Mouse (Mus musculus): ENCODE measurements around the gene Zfp541. TPM values are rescaled to one million over a fixed set of nuclear protein-coding genes. Genes with fewer than 3 reads are reported as not detected.

The Zfp541 gene
- polyA plus RNA-seq, 1 experiment from 2014 or later, result not detected

- Histone ChIP-seq H3K4me2 (ENCODE audit: low read depth, low read length) (no peak overlapping the region), H3K9ac (replicated peaks; ENCODE audit: low read length) (no peak overlapping the region), H3K27ac (replicated peaks; ENCODE audit: low read depth, low read length) (no peak overlapping the region), H3K4me3 (ENCODE audit: low read depth, low read length) (no peak overlapping the region), H3K9me3 (replicated peaks; ENCODE audit: control insufficient read depth, low read length) (no peaks in the 10 kb centered on the region), H3K4me1 (ENCODE audit: control insufficient read depth, insufficient read depth, low read length) (0 out of 2 replicates have a peak, but pooled peaks cover 3% of the 10 kb centered on the region), H3K27me3 (ENCODE audit: control insufficient read depth, insufficient read depth, low read length) (no peaks in the 10 kb centered on the region), H3K36me3 (replicated peaks; ENCODE audit: control insufficient read depth, insufficient read depth, low read depth, low read length) (no peaks in the 10 kb centered on the region)
- ATAC-seq (replicated peaks; ENCODE audit: insufficient number of reproducible peaks, low FRiP score, low TSS enrichment, low read depth) (no peak), DNase-seq (ENCODE audit: low spot score) (no peak)
- WGBS, result 96% methylated on average over 5 of the region's 5 CpGs
These were observed 22.3 kb upstream of the Zfp541 start for GRCm38 (mm10) chr7:16039363-16039762.

GRCm38 (mm10) chr7:16041208-16041607, 20.4 kb upstream of the Zfp541 start:
- Histone ChIP-seq H3K4me3 (ENCODE audit: low read depth, low read length) (no peak overlapping the region), H3K4me2 (ENCODE audit: low read depth, low read length) (no peak overlapping the region), H3K36me3 (replicated peaks; ENCODE audit: control insufficient read depth, insufficient read depth, low read depth, low read length) (no peaks in the 10 kb centered on the region), H3K9ac (replicated peaks; ENCODE audit: low read length) (no peak overlapping the region), H3K9me3 (replicated peaks; ENCODE audit: control insufficient read depth, low read length) (no peaks in the 10 kb centered on the region), H3K4me1 (ENCODE audit: control insufficient read depth, insufficient read depth, low read length) (peaks cover 16% of the 10 kb centered on the region; the same call in 1 of the 2 replicates), H3K27ac (replicated peaks; ENCODE audit: low read depth, low read length) (no peak overlapping the region), H3K27me3 (ENCODE audit: control insufficient read depth, insufficient read depth, low read length) (no peaks in the 10 kb centered on the region)
- DNase-seq (ENCODE audit: low spot score), result no peak
- 87% methylated on average over 2 of the region's 2 CpGs for WGBS
- no peak for ATAC-seq (replicated peaks; ENCODE audit: insufficient number of reproducible peaks, low FRiP score, low TSS enrichment, low read depth)

- Histone ChIP-seq H3K9ac (replicated peaks; ENCODE audit: low read length) (0 out of 2 replicates have a peak overlapping the region, but pooled peaks have one; percentile 10), H3K27me3 (ENCODE audit: control insufficient read depth, insufficient read depth, low read length) (no peaks in the 10 kb centered on the region), H3K36me3 (replicated peaks; ENCODE audit: control insufficient read depth, insufficient read depth, low read depth, low read length) (no peaks in the 10 kb centered on the region), H3K27ac (replicated peaks; ENCODE audit: low read depth, low read length) (peak overlapping the region; percentile 36; the same call in 1 of the 2 replicates), H3K9me3 (replicated peaks; ENCODE audit: control insufficient read depth, low read length) (no peaks in the 10 kb centered on the region), H3K4me1 (ENCODE audit: control insufficient read depth, insufficient read depth, low read length) (peaks cover 16% of the 10 kb centered on the region; the same call in 1 of the 2 replicates), H3K4me2 (ENCODE audit: low read depth, low read length) (no peak overlapping the region), H3K4me3 (ENCODE audit: low read depth, low read length) (no peak overlapping the region)
- ATAC-seq (replicated peaks; ENCODE audit: insufficient number of reproducible peaks, low FRiP score, low TSS enrichment, low read depth), result no peak
- WGBS, result 56% methylated on average over 10 of the region's 10 CpGs
- DNase-seq (ENCODE audit: low spot score), result no peak
These were observed 18.5 kb upstream of the Zfp541 start for GRCm38 (mm10) chr7:16042850-16043775.

GRCm38 (mm10) chr7:16043861-16044435, 17.7 kb upstream of the Zfp541 start:
- 10% methylated on average over 3 of the region's 3 CpGs for WGBS
- H3K9ac ChIP-seq (replicated peaks; ENCODE audit: low read length), result peak overlapping the region; percentile 40
- H3K4me1 ChIP-seq (ENCODE audit: control insufficient read depth, insufficient read depth, low read length), result peaks cover 16% of the 10 kb centered on the region; the same call in 1 of the 2 replicates
- H3K27ac ChIP-seq (replicated peaks; ENCODE audit: low read depth, low read length), result peak overlapping the region; percentile 98
- H3K4me3 ChIP-seq (ENCODE audit: low read depth, low read length), result 0 out of 2 replicates have a peak overlapping the region, but pooled peaks have one; percentile 14
- ATAC-seq (replicated peaks; ENCODE audit: insufficient number of reproducible peaks, low FRiP score, low TSS enrichment, low read depth) (no peak), DNase-seq (ENCODE audit: low spot score) (peak; percentile 60)
- H3K36me3 ChIP-seq (replicated peaks; ENCODE audit: control insufficient read depth, insufficient read depth, low read depth, low read length), result no peaks in the 10 kb centered on the region
- H3K27me3 ChIP-seq (ENCODE audit: control insufficient read depth, insufficient read depth, low read length), result no peaks in the 10 kb centered on the region
- peak overlapping the region; percentile 29 for H3K4me2 ChIP-seq (ENCODE audit: low read depth, low read length)
- H3K9me3 ChIP-seq (replicated peaks; ENCODE audit: control insufficient read depth, low read length), result no peaks in the 10 kb centered on the region

- 12% methylated on average over 5 of the region's 5 CpGs for WGBS
- Histone ChIP-seq H3K36me3 (replicated peaks; ENCODE audit: control insufficient read depth, insufficient read depth, low read depth, low read length) (no peaks in the 10 kb centered on the region), H3K4me1 (ENCODE audit: control insufficient read depth, insufficient read depth, low read length) (peaks cover 16% of the 10 kb centered on the region; the same call in 1 of the 2 replicates), H3K4me2 (ENCODE audit: low read depth, low read length) (peak overlapping the region; percentile 29), H3K9ac (replicated peaks; ENCODE audit: low read length) (peak overlapping the region; percentile 40), H3K4me3 (ENCODE audit: low read depth, low read length) (peak overlapping the region; percentile 14; the same call in 1 of the 2 replicates), H3K9me3 (replicated peaks; ENCODE audit: control insufficient read depth, low read length) (no peaks in the 10 kb centered on the region), H3K27me3 (ENCODE audit: control insufficient read depth, insufficient read depth, low read length) (no peaks in the 10 kb centered on the region), H3K27ac (replicated peaks; ENCODE audit: low read depth, low read length) (peak overlapping the region; percentile 98)
- ATAC-seq (replicated peaks; ENCODE audit: insufficient number of reproducible peaks, low FRiP score, low TSS enrichment, low read depth), result no peak
- DNase-seq (ENCODE audit: low spot score), result peak; percentile 89
These were observed 17.1 kb upstream of the Zfp541 start for GRCm38 (mm10) chr7:16044531-16044930.

GRCm38 (mm10) chr7:16045538-16045937, 16.1 kb upstream of the Zfp541 start:
- Histone ChIP-seq H3K9ac (replicated peaks; ENCODE audit: low read length) (peak overlapping the region; percentile 99), H3K4me2 (ENCODE audit: low read depth, low read length) (peak overlapping the region; percentile 87), H3K9me3 (replicated peaks; ENCODE audit: control insufficient read depth, low read length) (no peaks in the 10 kb centered on the region), H3K36me3 (replicated peaks; ENCODE audit: control insufficient read depth, insufficient read depth, low read depth, low read length) (no peaks in the 10 kb centered on the region), H3K27me3 (ENCODE audit: control insufficient read depth, insufficient read depth, low read length) (no peaks in the 10 kb centered on the region), H3K4me3 (ENCODE audit: low read depth, low read length) (peak overlapping the region; percentile 90), H3K27ac (replicated peaks; ENCODE audit: low read depth, low read length) (peak overlapping the region; percentile 98; the same call in 1 of the 2 replicates), H3K4me1 (ENCODE audit: control insufficient read depth, insufficient read depth, low read length) (peaks cover 16% of the 10 kb centered on the region; the same call in 1 of the 2 replicates)
- DNase-seq (ENCODE audit: low spot score) (peak; percentile 6), ATAC-seq (replicated peaks; ENCODE audit: insufficient number of reproducible peaks, low FRiP score, low TSS enrichment, low read depth) (no peak)
- 52% methylated on average over 2 of the region's 2 CpGs for WGBS

- DNase-seq (ENCODE audit: low spot score) (peak; percentile 80), ATAC-seq (replicated peaks; ENCODE audit: insufficient number of reproducible peaks, low FRiP score, low TSS enrichment, low read depth) (peak; percentile 16)
- 1% methylated on average over 7 of the region's 7 CpGs for WGBS
These were observed 15.5 kb upstream of the Zfp541 start for GRCm38 (mm10) chr7:16046101-16046480.

More at GRCm38 (mm10) chr7:16046101-16046480, 15.5 kb upstream of the Zfp541 start:
- H3K27ac ChIP-seq (replicated peaks; ENCODE audit: low read depth, low read length), result peak overlapping the region; percentile 98
- H3K36me3 ChIP-seq (replicated peaks; ENCODE audit: control insufficient read depth, insufficient read depth, low read depth, low read length), result no peaks in the 10 kb centered on the region
- peak overlapping the region; percentile 90 for H3K4me3 ChIP-seq (ENCODE audit: low read depth, low read length)
- H3K27me3 ChIP-seq (ENCODE audit: control insufficient read depth, insufficient read depth, low read length), result no peaks in the 10 kb centered on the region
- peaks cover 16% of the 10 kb centered on the region; the same call in 1 of the 2 replicates for H3K4me1 ChIP-seq (ENCODE audit: control insufficient read depth, insufficient read depth, low read length)
- no peaks in the 10 kb centered on the region for H3K9me3 ChIP-seq (replicated peaks; ENCODE audit: control insufficient read depth, low read length)
- peak overlapping the region; percentile 87 for H3K4me2 ChIP-seq (ENCODE audit: low read depth, low read length)
- H3K9ac ChIP-seq (replicated peaks; ENCODE audit: low read length), result peak overlapping the region; percentile 99
